Mouse (Mus musculus) midbrain, embryonic 16.5 days (tissue): Measurements from ENCODE around the gene D330045A20Rik. TPM values are rescaled to one million over a fixed set of nuclear protein-coding genes. Genes with fewer than 3 reads are reported as not detected.

ENCODE experiments used
- ATAC-seq: fragments of 200-750 bp; cut with Nextera tagmentation; 2 replicates; pipeline ENCODE4 v1.8.0; 2017; ENCODE audit warnings: moderate TSS enrichment
- H3K27ac ChIP-seq: fragments of 300-500 bp; sonication (generic); 2 replicates; pipeline ENCODE4 v1.5.1; 2014; ENCODE audit warnings: mild to moderate bottlenecking, low read length, mixed read lengths
- H3K27me3 ChIP-seq: fragments of 300-500 bp; sonication (generic); 2 replicates; pipeline ENCODE4 v1.6.1; 2014; ENCODE audit warnings: low read depth, low read length, mixed read lengths; ENCODE audit not compliant: control insufficient read depth, insufficient read depth
- H3K36me3 ChIP-seq: fragments of 300-500 bp; sonication (generic); 2 replicates; pipeline ENCODE4 v1.6.1; 2014; ENCODE audit warnings: mild to moderate bottlenecking, low read length, moderate library complexity, mixed read lengths; ENCODE audit not compliant: control insufficient read depth, insufficient read depth
- H3K4me1 ChIP-seq: fragments of 300-500 bp; sonication (generic); 2 replicates; pipeline ENCODE4 v1.6.1; 2014; ENCODE audit warnings: mild to moderate bottlenecking, low read length, mixed read lengths; ENCODE audit not compliant: control insufficient read depth, insufficient read depth
- H3K4me2 ChIP-seq: fragments of 300-500 bp; sonication (generic); 2 replicates; pipeline ENCODE4 v1.6.1; 2014; ENCODE audit warnings: mild to moderate bottlenecking, low read length, mixed read lengths
- H3K4me3 ChIP-seq: fragments of 300-500 bp; sonication (generic); 2 replicates; pipeline ENCODE4 v1.5.1; 2014; ENCODE audit warnings: low read depth, mild to moderate bottlenecking, low read length, moderate library complexity, mixed read lengths
- H3K9ac ChIP-seq: fragments of 300-500 bp; sonication (generic); 2 replicates; pipeline ENCODE4 v1.6.1; 2014; ENCODE audit warnings: low read depth, low read length, mixed read lengths
- H3K9me3 ChIP-seq: fragments of 300-500 bp; sonication (generic); replicated peaks from 2 replicates; pipeline ENCODE4 v1.6.1; 2014; ENCODE audit warnings: mild to moderate bottlenecking, low read length, mixed read lengths; ENCODE audit not compliant: control insufficient read depth, poor library complexity, severe bottlenecking
- WGBS: fragments of 180-500 bp; shearing (Covaris S2); extraction: QIAGEN DNeasy Blood & Tissue Kit; methylation state at CpG from one replicate; pipeline ENCODE4 v1.1.7; 2014; 5-methylcytosine and 5-hydroxymethylcytosine counted together
- polyA plus RNA-seq: library from polyadenylated mRNA; unstranded; fragments of >200 nt; fragmentation: Nextera tagmentation; extraction: Ambion mirVana; gene quantifications from 2 replicates; pipeline ENCODE4 v1.2.1, GENCODE M21; 2015

D330045A20Rik gene
- polyA plus RNA-seq, 1 experiment from 2014 or later: 2.2 TPM

DNA sequence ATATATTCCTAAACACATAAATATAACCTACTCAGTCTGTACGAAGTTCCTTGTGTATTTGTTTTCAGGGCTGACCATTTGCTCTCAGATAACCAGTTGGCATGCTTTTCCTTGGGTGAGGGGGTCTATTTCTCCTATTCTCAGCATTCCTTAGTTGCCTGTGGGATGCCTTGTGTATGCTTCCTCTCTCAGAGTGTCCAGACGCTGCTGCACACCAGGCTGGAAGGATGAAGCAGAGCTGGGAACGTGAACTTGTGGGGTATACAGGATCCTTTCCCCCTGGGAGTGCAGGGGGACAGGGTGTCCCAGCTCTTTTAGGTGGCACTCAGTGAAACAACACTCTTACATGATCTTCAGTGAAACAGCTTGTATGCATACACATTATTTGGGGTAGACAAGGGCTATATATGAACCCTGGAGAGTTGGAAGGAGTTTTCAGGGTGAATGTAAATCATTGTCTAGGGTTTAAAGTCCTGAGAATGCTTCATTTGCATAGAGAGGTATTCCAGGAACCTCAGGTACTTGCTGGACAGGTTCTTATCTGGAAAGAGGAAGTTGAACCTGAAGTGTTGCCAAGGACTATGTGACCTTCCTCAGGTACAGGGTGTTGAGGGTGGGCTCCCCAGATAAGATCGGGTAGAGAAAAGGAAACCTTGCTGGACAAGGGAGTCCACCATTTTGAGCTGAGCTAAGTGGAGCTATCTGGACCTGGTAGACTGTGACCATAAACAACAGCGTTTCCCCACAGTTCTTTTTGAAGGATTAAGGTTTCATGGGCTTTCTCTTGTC, 44.3 kb downstream of the D330045A20Rik start:
- no peak for ATAC-seq

DNA sequence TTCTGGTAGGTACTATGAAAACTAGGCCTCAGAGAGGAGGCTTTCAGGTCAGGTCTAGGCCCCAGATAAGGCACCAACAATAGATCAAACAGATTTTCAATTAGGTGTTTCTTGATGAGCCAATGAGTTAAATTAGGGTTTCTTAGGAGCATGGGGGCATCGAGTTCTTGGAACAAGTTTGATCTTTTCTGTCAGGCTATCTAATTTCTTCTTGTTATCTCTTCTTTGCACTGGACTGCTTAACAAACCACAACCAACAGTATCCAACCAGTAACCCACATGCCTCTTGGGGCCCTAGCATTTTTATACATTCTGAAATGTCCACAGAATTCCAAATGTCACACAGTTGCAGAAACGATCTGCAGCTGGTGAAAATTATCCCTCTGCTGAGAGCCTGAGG, 45.6 kb downstream of the D330045A20Rik start:
- Histone ChIP-seq H3K36me3 (no peaks in the 10 kb centered on the region), H3K27ac (no peak overlapping the region), H3K4me3 (no peak overlapping the region), H3K27me3 (no peaks in the 10 kb centered on the region), H3K9me3 (no peaks in the 10 kb centered on the region), H3K4me1 (no peaks in the 10 kb centered on the region), H3K4me2 (no peak overlapping the region), H3K9ac (no peak overlapping the region)
- ATAC-seq: no peak
- WGBS: 79% methylated on average over 2 of the region's 2 CpGs

More for the DNA sequence above, 44.3 kb downstream of the D330045A20Rik start:
- Histone ChIP-seq H3K9ac (no peak overlapping the region), H3K9me3 (no peaks in the 10 kb centered on the region), H3K27ac (no peak overlapping the region), H3K4me1 (no peaks in the 10 kb centered on the region), H3K27me3 (no peaks in the 10 kb centered on the region), H3K4me3 (no peak overlapping the region), H3K36me3 (no peaks in the 10 kb centered on the region), H3K4me2 (no peak overlapping the region)
- 75% methylated on average over 5 of the region's 5 CpGs for WGBS

DNA sequence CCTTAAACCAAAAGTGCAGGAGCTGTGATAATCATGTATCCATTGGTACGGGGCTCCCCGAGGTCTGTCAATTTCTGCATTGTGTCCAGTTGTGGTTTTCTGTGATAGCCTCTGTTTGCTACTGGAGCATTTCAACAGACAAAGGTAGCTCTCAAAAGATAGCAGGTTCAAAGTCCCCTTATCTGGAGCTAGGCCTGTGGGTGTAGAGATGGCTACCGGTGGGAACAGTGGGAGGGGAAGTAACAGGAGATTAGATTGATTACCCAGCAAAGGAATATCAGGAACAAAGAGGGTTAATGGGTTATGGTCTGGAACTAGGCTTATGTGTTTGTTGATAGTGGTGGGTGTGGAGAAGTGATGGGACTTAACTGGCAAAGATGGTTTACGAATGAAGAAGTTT, 46.8 kb downstream of the D330045A20Rik start:
- Histone ChIP-seq H3K9ac (no peak overlapping the region), H3K27me3 (no peaks in the 10 kb centered on the region), H3K4me3 (no peak overlapping the region), H3K9me3 (no peaks in the 10 kb centered on the region), H3K4me1 (no peaks in the 10 kb centered on the region), H3K27ac (no peak overlapping the region), H3K36me3 (no peaks in the 10 kb centered on the region), H3K4me2 (no peak overlapping the region)
- WGBS: 88% methylated on average over 4 of the region's 4 CpGs
- no peak for ATAC-seq

DNA sequence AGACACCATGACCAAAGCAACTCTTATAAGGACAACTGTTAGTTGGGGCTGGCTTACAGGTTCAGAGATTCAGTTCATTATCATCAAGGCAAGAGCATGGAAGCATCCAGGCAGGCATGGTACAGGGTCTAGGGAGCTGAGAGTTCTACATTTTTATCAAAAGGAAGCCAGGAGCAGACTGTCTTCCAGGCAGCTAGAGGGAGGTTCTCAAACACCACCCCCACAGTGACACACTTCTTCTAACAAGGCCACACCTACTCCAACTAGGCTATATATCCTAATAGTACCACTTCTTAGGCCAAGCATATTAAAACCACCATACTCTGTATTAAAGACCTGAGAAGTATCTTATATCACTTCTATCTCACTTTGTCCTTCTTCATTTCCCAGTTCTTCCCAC, 49.5 kb downstream of the D330045A20Rik start:
- H3K9me3 ChIP-seq: no peaks in the 10 kb centered on the region
- ATAC-seq: no peak
- no peaks in the 10 kb centered on the region for H3K36me3 ChIP-seq
- no peaks in the 10 kb centered on the region for H3K4me1 ChIP-seq
- H3K4me2 ChIP-seq: no peak overlapping the region
- H3K4me3 ChIP-seq: no peak overlapping the region
- H3K9ac ChIP-seq: no peak overlapping the region
- no peak overlapping the region for H3K27ac ChIP-seq
- no peaks in the 10 kb centered on the region for H3K27me3 ChIP-seq

DNA sequence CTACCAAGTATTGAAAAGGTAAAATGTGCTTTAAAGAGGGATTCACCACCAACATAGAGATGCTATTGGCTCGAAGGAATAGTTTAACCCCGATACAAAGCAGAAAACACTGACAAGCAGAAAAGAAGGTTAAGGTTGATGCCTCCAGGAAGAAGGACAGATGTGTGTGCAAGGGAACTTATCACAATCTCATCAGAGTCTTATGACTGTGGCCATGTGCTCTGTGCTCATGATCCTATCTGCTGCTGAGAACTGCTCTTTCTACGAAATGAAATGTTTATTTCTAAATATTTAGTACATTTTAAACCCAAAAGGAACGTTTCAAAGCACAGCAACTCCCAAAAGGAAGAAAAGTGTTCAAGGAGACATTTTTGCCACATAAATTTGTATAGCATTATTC, 52.1 kb downstream of the D330045A20Rik start:
- 81% methylated on average over 4 of the region's 4 CpGs for WGBS
- no peaks in the 10 kb centered on the region for H3K9me3 ChIP-seq
- no peaks in the 10 kb centered on the region for H3K4me1 ChIP-seq
- no peaks in the 10 kb centered on the region for H3K27me3 ChIP-seq
- no peak for ATAC-seq
- H3K27ac ChIP-seq: no peak overlapping the region
- H3K36me3 ChIP-seq: no peaks in the 10 kb centered on the region
- H3K4me2 ChIP-seq: no peak overlapping the region
- H3K4me3 ChIP-seq: no peak overlapping the region
- H3K9ac ChIP-seq: no peak overlapping the region

DNA sequence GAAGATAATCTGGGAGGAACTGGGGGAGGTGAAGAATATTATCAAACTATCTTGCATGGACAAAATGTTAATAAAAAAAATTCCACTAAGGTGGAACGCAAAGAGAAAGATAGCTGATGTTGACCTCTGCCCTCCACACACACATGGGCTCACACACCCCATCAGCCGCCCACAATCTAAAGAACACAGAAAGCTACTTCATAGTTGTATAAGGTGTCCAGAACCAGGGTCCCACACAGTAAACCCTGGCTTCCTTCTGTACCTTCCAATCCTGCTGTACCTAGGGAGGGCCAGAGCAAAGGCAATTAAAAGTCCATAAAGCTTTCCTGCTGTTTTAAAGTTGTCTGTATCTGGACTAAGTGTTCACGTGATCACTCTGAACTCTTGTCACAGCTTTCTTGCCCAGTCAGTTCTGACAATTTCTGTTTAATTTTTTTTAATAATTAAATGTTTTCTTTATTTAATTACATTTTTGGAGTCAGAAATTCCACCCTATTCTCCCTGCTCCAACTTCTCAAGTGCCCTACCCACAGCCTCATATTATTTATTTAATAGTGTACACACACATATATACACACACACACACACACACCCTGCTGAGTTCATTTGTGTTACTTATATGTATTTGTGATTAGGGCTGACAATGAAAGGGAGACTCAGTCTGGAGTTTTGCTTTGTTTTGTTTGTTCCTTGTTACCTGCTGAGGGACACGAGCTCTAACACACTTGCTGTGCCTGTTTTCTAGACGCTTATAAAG, 57.7 kb downstream of the D330045A20Rik start:
- no peak overlapping the region for H3K4me3 ChIP-seq
- WGBS: 84% methylated on average over 5 of the region's 5 CpGs
- no peak overlapping the region for H3K27ac ChIP-seq
- no peak overlapping the region for H3K4me2 ChIP-seq
- H3K9me3 ChIP-seq: no peaks in the 10 kb centered on the region
- no peak for ATAC-seq
- H3K9ac ChIP-seq: no peak overlapping the region
- no peaks in the 10 kb centered on the region for H3K36me3 ChIP-seq
- H3K4me1 ChIP-seq: no peaks in the 10 kb centered on the region
- H3K27me3 ChIP-seq: no peaks in the 10 kb centered on the region; the same call in 1 of the 2 replicates

DNA sequence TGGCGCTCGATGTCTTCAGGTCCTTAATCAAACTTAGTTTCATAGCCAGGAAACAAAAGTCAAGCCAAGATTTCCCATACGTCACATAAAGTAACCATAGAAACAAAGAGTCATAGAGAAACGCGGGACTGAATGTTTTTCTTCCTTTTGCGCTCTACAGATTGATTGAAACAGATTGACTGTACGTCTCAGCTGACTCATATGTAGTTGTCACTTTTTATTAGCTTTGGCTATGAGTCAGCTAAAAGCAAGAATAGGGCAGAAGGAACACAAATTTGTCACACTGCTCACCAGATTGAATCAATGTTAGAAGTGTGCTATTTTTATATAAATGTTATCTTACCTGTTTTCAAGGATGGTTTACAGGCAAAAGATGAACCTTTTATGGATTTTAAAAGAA, 63.6 kb downstream of the D330045A20Rik start:
- Histone ChIP-seq H3K27ac (no peak overlapping the region), H3K9me3 (no peaks in the 10 kb centered on the region), H3K27me3 (no peaks in the 10 kb centered on the region; the same call in 1 of the 2 replicates), H3K36me3 (no peaks in the 10 kb centered on the region), H3K4me2 (no peak overlapping the region), H3K9ac (no peak overlapping the region), H3K4me1 (no peaks in the 10 kb centered on the region), H3K4me3 (no peak overlapping the region)
- no peak for ATAC-seq
- 76% methylated on average over 7 of the region's 7 CpGs for WGBS

DNA sequence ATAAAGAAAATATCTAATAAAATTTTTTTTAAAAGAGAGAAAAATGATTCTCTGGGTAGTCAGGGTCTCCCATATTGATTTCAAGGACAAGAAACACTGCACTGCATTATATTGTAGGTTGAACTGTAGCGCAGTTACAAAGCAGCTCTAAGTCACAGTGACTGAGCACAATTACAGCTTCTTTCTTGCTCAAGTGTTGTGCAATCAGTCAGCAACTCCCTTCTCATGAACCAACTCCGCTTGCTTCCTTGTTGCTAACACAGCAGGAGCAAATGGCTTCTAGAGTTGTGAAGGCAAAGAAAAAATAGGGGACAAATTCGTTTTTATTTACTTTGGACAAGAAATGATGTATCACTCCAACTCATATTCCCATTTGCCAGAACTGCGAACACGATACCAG, 70.3 kb downstream of the D330045A20Rik start:
- Histone ChIP-seq H3K27me3 (no peaks in the 10 kb centered on the region; the same call in 1 of the 2 replicates), H3K4me1 (no peaks in the 10 kb centered on the region)
- WGBS: 78% methylated on average over 5 of the region's 5 CpGs

DNA sequence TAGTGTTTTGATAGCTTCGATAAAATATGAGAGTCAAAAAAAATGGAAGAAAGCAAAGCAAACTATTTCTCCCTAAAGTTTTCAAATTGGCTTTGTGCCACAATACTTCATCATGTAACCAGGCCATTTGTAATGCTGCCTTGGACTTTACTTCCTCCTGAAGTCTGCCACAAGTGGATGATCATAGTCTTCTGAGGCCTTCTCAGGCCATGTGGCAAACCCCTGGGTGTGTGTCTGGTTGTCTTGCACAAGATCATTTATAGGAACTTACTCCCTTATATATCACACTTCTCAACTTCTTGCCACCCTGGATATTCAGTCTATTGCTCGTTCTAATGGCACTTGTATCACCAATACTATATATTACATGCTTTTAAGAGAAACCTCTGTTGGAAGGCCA, 71.9 kb downstream of the D330045A20Rik start:
- WGBS: 86% methylated on average over 2 of the region's 2 CpGs
- Histone ChIP-seq H3K9me3 (no peaks in the 10 kb centered on the region), H3K36me3 (no peaks in the 10 kb centered on the region), H3K4me1 (no peaks in the 10 kb centered on the region), H3K9ac (no peak overlapping the region), H3K4me3 (no peak overlapping the region), H3K27me3 (no peaks in the 10 kb centered on the region; the same call in 1 of the 2 replicates), H3K27ac (no peak overlapping the region), H3K4me2 (no peak overlapping the region)
- ATAC-seq: no peak

More for the DNA sequence above, 70.3 kb downstream of the D330045A20Rik start:
- Histone ChIP-seq H3K9ac (no peak overlapping the region), H3K4me3 (no peak overlapping the region), H3K4me2 (no peak overlapping the region), H3K27ac (no peak overlapping the region), H3K36me3 (no peaks in the 10 kb centered on the region), H3K9me3 (no peaks in the 10 kb centered on the region)
- ATAC-seq: no peak
